Mouse (Mus musculus) forebrain, embryonic 14.5 days (tissue): Measurements from ENCODE around the gene Zmiz2. TPM values are rescaled to one million over a fixed set of nuclear protein-coding genes. Genes with fewer than 3 reads are reported as not detected.
"Not testable (repeated sequence)": the region's sequence is repeated elsewhere in the genome, so short reads cannot be mapped to it uniquely, and the experiment has no call there.

ENCODE experiments used
- ATAC-seq: fragments of 200-750 bp; cut with Nextera tagmentation; 2 replicates; pipeline ENCODE4 v1.8.0; 2017; ENCODE audit warnings: mild to moderate bottlenecking, moderate library complexity
- DNase-seq: peaks from one replicate; pipeline ENCODE4 v3.0.0-alpha.2; 2015; ENCODE audit warnings: low spot score
- H3K27ac ChIP-seq: fragments of 300-500 bp; sonication (generic); 2 replicates; pipeline ENCODE4 v1.5.1; 2014; ENCODE audit warnings: low read depth, mild to moderate bottlenecking, control low read depth, low read length, moderate library complexity
- H3K27me3 ChIP-seq: fragments of 300-500 bp; sonication (generic); replicated peaks from 2 replicates; pipeline ENCODE4 v1.6.1; 2014; ENCODE audit warnings: low read length, control low read depth, mixed read lengths; ENCODE audit not compliant: control insufficient read depth, insufficient read depth
- H3K36me3 ChIP-seq: fragments of 300-500 bp; sonication (generic); 2 replicates; pipeline ENCODE4 v1.6.1; 2014; ENCODE audit warnings: low read length, control low read depth; ENCODE audit not compliant: control insufficient read depth, insufficient read depth
- H3K4me1 ChIP-seq: fragments of 300-500 bp; sonication (generic); 2 replicates; pipeline ENCODE4 v1.6.1; 2014; ENCODE audit warnings: antibody characterized with exemption, low read length, control low read depth; ENCODE audit not compliant: control insufficient read depth, insufficient read depth
- H3K4me2 ChIP-seq: fragments of 300-500 bp; sonication (generic); 2 replicates; pipeline ENCODE4 v1.6.1; 2014; ENCODE audit warnings: mild to moderate bottlenecking, control low read depth, low read length
- H3K4me3 ChIP-seq: fragments of 300-500 bp; sonication (generic); 2 replicates; pipeline ENCODE4 v1.5.1; 2014; ENCODE audit warnings: low read depth, low read length, control low read depth
- H3K9ac ChIP-seq: fragments of 300-500 bp; sonication (generic); 2 replicates; pipeline ENCODE4 v1.6.1; 2014; ENCODE audit warnings: mild to moderate bottlenecking, low read length, control low read depth, moderate library complexity
- H3K9me3 ChIP-seq: fragments of 300-500 bp; sonication (generic); replicated peaks from 2 replicates; pipeline ENCODE4 v1.6.1; 2016; ENCODE audit warnings: low read length, control low read depth, mixed read lengths; ENCODE audit not compliant: control insufficient read depth
- WGBS: fragments of 180-500 bp; shearing (Covaris S2); extraction: QIAGEN DNeasy Blood & Tissue Kit; methylation state at CpG from one replicate; pipeline ENCODE4 v1.1.7; 2014; 5-methylcytosine and 5-hydroxymethylcytosine counted together
- polyA plus RNA-seq: library from polyadenylated mRNA; unstranded; fragments of >200 nt; fragmentation: Nextera tagmentation; extraction: Ambion mirVana; gene quantifications from 2 replicates; pipeline ENCODE4 v1.2.1, GENCODE M21; 2014

Zmiz2 gene
- polyA plus RNA-seq, 1 experiment from 2014 or later, result 28.6 TPM

GRCm38 (mm10) chr11:6405591-6406081 is 16.8 kb downstream of the Zmiz2 start:
- ATAC-seq (no peak), DNase-seq (no peak)
- Histone ChIP-seq H3K9ac (no peak overlapping the region), H3K4me3 (no peak overlapping the region), H3K36me3 (peaks cover 67% of the 10 kb centered on the region), H3K9me3 (no peaks in the 10 kb centered on the region), H3K4me2 (no peak overlapping the region), H3K4me1 (no peaks in the 10 kb centered on the region), H3K27ac (peak overlapping the region; percentile 39; the same call in 1 of the 2 replicates), H3K27me3 (no peaks in the 10 kb centered on the region)
- WGBS, result 85% methylated on average over 4 of the region's 4 CpGs

GRCm38 (mm10) chr11:6406251-6407161 is 17.6 kb downstream of the Zmiz2 start:
- Histone ChIP-seq H3K27ac (peak overlapping the region; percentile 39; the same call in 1 of the 2 replicates), H3K9ac (no peak overlapping the region), H3K4me3 (no peak overlapping the region), H3K36me3 (peaks cover 58% of the 10 kb centered on the region), H3K27me3 (no peaks in the 10 kb centered on the region), H3K4me1 (no peaks in the 10 kb centered on the region), H3K9me3 (no peaks in the 10 kb centered on the region), H3K4me2 (no peak overlapping the region)
- WGBS, result 51% methylated on average over 14 of the region's 14 CpGs
- DNase-seq, result no peak
- ATAC-seq, result 0 out of 2 replicates have a peak, but pooled peaks have one; percentile 16

GRCm38 (mm10) chr11:6407162-6407621 is 18.3 kb downstream of the Zmiz2 start:
- Histone ChIP-seq H3K9ac (no peak overlapping the region), H3K4me3 (no peak overlapping the region), H3K27ac (no peak overlapping the region), H3K27me3 (no peaks in the 10 kb centered on the region), H3K36me3 (peaks cover 51% of the 10 kb centered on the region), H3K9me3 (no peaks in the 10 kb centered on the region), H3K4me2 (no peak overlapping the region), H3K4me1 (no peaks in the 10 kb centered on the region)
- DNase-seq (no peak), ATAC-seq (no peak)
- 89% methylated on average over 3 of the region's 3 CpGs for WGBS

GRCm38 (mm10) chr11:6410050-6410602 is 21.3 kb downstream of the Zmiz2 start:
- Histone ChIP-seq H3K4me2 (no peak overlapping the region), H3K9me3 (no peaks in the 10 kb centered on the region), H3K36me3 (peaks cover 22% of the 10 kb centered on the region), H3K4me1 (peaks cover 2% of the 10 kb centered on the region; the same call in 1 of the 2 replicates), H3K27me3 (no peaks in the 10 kb centered on the region), H3K4me3 (no peak overlapping the region), H3K9ac (no peak overlapping the region), H3K27ac (no peak overlapping the region)
- DNase-seq (no peak), ATAC-seq (no peak)
- WGBS, result 42% methylated on average over 5 of the region's 5 CpGs

- 91% methylated on average over 5 of the region's 5 CpGs for WGBS
- not testable (repeated sequence) for H3K9ac ChIP-seq, DNase-seq, H3K27me3 ChIP-seq, ATAC-seq, H3K4me2 ChIP-seq, H3K9me3 ChIP-seq, H3K4me3 ChIP-seq, H3K4me1 ChIP-seq, H3K27ac ChIP-seq
- H3K36me3 ChIP-seq, result peaks cover 16% of the 10 kb centered on the region
Observed at GRCm38 (mm10) chr11:6410755-6411154, 21.9 kb downstream of the Zmiz2 start.

GRCm38 (mm10) chr11:6411684-6412083 is 22.8 kb downstream of the Zmiz2 start:
- no peaks in the 10 kb centered on the region for H3K27me3 ChIP-seq
- no peak overlapping the region for H3K4me2 ChIP-seq
- no peaks in the 10 kb centered on the region for H3K9me3 ChIP-seq
- WGBS, result 1% methylated on average over 5 of the region's 5 CpGs
- DNase-seq, result peak; percentile 72
- H3K9ac ChIP-seq, result no peak overlapping the region
- no peak overlapping the region for H3K27ac ChIP-seq
- H3K4me1 ChIP-seq, result peaks cover 4% of the 10 kb centered on the region; the same call in 1 of the 2 replicates
- no peak overlapping the region for H3K4me3 ChIP-seq
- no peak for ATAC-seq
- H3K36me3 ChIP-seq, result peaks cover 7% of the 10 kb centered on the region; the same call in 1 of the 2 replicates

GRCm38 (mm10) chr11:6413264-6413663 is 24.4 kb downstream of the Zmiz2 start:
- DNase-seq, result no peak
- Histone ChIP-seq H3K27ac (no peak overlapping the region), H3K4me1 (peaks cover 15% of the 10 kb centered on the region), H3K4me3 (no peak overlapping the region), H3K9ac (no peak overlapping the region), H3K36me3 (peaks cover under 1% of the 10 kb centered on the region; the same call in 1 of the 2 replicates), H3K27me3 (no peaks in the 10 kb centered on the region), H3K4me2 (no peak overlapping the region), H3K9me3 (no peaks in the 10 kb centered on the region)
- ATAC-seq, result no peak
- WGBS, result 96% methylated on average over 9 of the region's 12 CpGs

- ATAC-seq (no peak), DNase-seq (no peak)
- Histone ChIP-seq H3K27me3 (no peaks in the 10 kb centered on the region), H3K36me3 (peaks cover 16% of the 10 kb centered on the region), H3K4me2 (peak within 1 kb of the TSS; percentile 66), H3K4me1 (peaks cover 15% of the 10 kb centered on the region), H3K27ac (peak within 1 kb of the TSS; percentile 96), H3K9ac (peak within 1 kb of the TSS; percentile 96), H3K4me3 (peak within 1 kb of the TSS; percentile 86), H3K9me3 (no peaks in the 10 kb centered on the region)
- 12% methylated on average over 21 of the region's 21 CpGs for WGBS
Observed at GRCm38 (mm10) chr11:6414751-6415550, 26.1 kb downstream of the Zmiz2 start, which contains the start of gene Ppia. Gene Ppia (plus strand): TSS chr11:6415443.
